Mouse (Mus musculus): ENCODE data around the gene Mmp27.

Gene Mmp27

GRCm38 (mm10) chr9:7571162-7571561 is at the start of gene Mmp27:
TSS of gene Mmp27 (plus strand) at chr9:7571396.
- DNase-seq (ENCODE audit: extremely low read depth, insufficient read length, low spot score) = no peak

GRCm38 (mm10) chr9:7526255-7526940 is 44.8 kb upstream of the Mmp27 start:
- DNase-seq (ENCODE audit: extremely low read depth, insufficient read length, low spot score) = no peak

GRCm38 (mm10) chr9:7542763-7543162 is 28.4 kb upstream of the Mmp27 start:
- no peak for DNase-seq (ENCODE audit: extremely low read depth, insufficient read length, low spot score)

DNA sequence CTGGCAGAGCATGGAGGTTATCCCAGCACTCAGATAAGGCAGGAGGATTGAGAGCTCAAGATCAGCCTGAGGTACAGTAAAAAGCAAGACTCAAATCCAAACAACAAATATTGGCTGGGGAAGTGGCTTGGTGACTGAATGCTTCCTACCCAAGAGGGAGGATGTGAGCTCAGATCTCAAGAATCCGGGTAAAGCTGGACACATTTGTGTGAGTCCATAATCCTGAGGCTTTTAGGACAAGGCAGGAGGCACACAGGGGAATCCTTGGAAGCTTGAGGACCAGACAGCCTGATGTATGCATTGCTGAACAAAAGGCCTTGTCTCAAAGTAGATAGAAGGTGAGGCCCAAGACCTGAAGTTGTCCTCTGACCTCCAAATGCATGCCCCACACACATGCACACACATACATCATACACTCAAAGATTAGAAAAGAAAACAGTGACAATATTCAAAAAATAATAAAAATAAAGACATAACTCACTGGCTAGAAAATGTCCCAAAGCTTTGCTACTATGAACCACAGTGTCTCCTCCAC is 26.2 kb upstream of the Mmp27 start:
- no peak for DNase-seq (ENCODE audit: extremely low read depth, insufficient read length, low spot score)

DNA sequence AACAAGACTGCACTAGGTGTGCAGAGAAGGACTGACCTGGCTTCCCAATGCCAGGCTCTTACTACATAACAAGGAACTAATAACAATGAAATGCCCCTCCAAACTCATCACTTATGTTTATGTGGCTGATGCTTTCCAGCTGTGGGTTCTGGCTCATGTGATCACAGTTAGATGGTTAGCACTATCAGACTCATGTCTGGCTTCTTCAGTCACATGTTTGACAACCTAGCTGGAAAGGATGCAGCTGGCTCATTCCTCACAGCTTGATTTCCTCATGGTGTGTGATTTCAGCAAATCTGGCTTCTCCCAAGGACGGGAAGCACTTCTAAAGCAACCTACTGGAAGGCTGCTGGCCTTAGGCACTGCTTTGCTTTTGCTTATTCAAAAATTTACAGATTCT is 25.7 kb upstream of the Mmp27 start:
- DNase-seq (ENCODE audit: extremely low read depth, insufficient read length, low spot score) = no peak

GRCm38 (mm10) chr9:7545920-7546319 is 25.3 kb upstream of the Mmp27 start:
- DNase-seq (ENCODE audit: extremely low read depth, insufficient read length, low spot score) = no peak

DNA sequence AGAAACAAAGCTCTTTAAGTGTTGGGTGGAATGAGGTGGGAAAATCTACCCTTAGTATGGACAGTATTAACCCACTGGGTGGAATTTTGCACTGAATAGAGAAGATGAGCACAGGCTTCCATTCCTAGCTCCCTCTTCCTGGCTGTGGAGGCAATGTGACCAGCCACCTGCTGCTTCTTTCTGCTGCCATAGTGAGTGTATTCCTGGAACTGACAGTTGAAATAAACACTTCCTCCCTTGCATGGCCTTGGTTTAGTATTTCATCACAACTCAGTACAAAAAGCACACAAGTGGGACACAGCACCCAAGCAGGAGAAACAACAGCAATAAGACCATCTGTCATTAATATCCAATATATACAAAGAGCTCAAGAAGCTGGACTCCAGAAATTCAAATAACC is 19.3 kb upstream of the Mmp27 start:
- no peak for DNase-seq (ENCODE audit: extremely low read depth, insufficient read length, low spot score)

GRCm38 (mm10) chr9:7553536-7553935 is 17.7 kb upstream of the Mmp27 start:
- no peak for DNase-seq (ENCODE audit: extremely low read depth, insufficient read length, low spot score)

DNA sequence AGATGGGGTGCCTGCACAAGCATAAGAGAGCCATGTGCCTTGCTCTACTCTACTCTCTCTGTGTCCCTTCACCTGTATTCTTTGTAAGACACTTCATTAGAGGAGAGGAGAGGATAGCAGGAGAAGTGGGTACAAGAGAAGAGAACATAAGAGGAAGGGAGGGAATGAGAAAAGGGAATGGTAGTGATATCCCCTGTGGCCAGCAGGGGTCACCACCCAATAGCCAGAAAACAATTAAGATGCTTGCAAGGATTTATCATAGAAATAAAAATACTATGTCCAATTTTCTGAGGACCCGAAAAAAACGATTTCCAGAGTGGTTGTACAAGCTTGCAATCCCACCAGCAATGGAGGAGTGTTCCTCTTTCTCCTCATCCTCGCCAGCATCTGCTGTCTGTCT is 16.8 kb upstream of the Mmp27 start:
- no peak for DNase-seq (ENCODE audit: extremely low read depth, insufficient read length, low spot score)

DNA sequence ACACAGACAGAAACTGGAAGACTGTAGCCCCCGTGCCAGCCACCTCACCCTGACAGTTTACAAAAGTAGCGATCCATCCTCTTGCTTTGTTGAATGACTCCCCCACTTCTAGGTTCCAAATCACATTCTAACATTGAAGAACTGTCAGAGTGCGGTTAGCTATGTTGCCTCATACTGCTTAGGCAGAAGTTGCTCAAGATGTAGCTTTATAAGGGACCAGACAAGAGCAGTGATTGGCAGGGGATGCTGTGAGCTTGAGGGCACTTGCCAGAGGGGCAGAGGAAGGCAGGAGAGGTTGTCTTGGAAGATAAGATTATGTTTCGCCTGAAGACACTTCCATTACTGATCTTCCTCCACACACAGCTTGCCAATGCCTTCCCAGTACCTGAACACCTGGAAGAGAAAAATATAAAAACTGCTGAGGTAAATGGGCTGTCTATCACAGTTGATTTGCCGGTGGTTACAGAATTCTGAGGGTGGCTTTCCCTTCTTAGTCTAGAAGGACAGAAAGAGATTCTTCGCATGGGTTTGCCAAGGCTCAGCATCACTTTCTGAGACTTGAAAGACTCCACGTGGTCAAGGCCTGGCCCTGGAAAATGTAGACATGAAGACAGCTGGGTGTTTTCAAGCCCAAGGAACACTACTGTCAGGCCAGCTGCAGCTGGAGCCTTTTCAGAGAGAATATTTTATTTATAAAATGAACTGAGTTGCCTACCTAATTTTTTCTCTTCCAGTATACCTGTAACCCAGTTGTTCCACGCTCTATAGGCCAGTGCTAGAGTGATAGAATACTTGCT is 12.8 kb upstream of the Mmp27 start, which contains the start of gene Mmp8:
Gene Mmp8 (plus strand): TSS at position 236 of the 797 bp plus-strand sequence.
- DNase-seq (ENCODE audit: extremely low read depth, insufficient read length, low spot score) = no peak

DNA sequence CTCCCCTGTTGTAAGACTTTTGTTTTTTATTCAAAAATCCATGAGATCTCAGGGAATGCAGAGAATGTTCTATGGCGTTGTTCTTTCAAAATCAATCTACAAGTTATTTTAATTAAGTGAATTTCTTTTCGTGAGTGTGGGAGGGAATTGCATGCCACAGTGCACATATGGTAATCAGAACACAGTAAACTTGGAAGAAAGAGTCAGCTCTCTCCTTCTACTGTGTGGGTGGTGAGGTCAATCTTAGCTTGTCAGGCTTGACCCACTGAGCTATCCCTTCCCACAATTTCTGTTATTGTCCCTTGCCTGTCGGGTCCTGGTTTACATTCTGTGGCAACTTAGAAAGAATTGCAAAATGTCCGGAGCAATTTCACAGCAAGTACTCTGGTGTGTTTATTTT is 11.2 kb upstream of the Mmp27 start:
- no peak for DNase-seq (ENCODE audit: extremely low read depth, insufficient read length, low spot score)

GRCm38 (mm10) chr9:7567376-7567775 is 3.8 kb upstream of the Mmp27 start:
- DNase-seq (ENCODE audit: extremely low read depth, insufficient read length, low spot score) = no peak

GRCm38 (mm10) chr9:7567923-7568322 is 3.3 kb upstream of the Mmp27 start:
- no peak for DNase-seq (ENCODE audit: extremely low read depth, insufficient read length, low spot score)

DNA sequence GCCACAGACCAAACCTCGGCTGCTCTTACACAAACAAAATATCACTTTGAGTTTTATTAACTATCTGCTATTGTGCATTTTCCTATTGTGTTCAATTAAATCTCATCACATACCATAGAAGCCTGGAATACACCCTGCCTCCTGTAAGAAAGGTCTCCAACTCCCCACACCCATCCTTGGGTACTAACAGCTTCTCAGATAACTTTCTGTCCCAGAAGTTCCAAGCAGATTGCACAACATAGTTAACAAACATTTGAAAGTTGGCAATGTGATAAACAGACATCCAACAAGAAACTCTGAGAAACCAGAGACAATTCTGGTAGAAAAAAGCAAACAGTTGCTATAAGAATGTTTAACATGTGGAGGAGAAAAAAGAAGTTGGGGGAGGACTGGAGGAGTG is 711 bp upstream of the Mmp27 start:
- DNase-seq (ENCODE audit: extremely low read depth, insufficient read length, low spot score) = no peak

DNA sequence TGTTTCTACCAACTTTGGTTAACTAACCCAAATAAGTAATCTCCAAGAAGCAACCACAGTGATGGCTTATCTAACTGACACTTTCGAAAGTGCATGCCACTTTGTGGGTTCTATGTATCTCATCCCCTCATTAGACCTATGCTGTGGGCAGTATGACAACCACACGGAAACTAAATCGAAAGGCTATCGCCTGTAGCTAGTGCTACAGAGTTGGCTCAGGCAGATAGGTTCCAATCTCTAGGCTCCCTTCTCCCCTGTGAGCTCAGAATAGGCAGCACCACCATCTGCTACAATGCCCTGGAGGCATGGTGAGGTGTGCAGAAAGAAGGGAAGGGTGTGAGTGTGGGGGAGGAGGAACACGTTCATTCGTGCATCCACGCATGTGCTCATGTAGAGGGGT is 992 bp downstream of the Mmp27 start:
- DNase-seq (ENCODE audit: extremely low read depth, insufficient read length, low spot score) = no peak

DNA sequence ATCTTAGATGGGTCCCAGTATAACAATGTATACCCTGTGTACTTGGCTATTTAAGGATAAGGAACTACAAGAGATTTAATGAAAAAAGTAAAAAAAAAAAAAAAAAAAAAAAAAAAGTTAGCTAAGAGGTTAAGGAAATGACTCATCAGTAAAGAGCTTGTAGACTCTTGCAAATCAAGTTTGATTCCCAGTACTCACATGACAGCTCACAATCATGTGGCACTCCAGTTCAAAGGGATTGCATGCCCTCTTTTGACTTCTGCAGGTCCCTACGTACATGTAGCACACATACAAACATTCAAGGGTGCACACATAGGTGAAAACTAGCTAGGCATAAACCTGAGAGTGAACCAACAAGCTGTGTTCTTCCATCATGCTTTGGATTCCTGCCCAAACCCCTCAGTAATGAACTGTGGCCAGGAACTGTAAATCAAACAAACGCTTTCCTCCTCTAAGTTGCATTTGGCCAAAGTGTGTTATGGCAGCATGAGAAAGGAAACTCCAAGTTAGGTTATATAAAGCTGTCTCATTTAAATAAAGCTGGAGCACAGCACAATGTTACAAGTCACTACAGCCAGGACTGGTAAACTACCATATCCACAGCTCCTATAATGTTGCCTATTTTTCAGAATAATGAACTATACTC is 1.6 kb downstream of the Mmp27 start:
- DNase-seq (ENCODE audit: extremely low read depth, insufficient read length, low spot score) = peak; percentile 24

DNA sequence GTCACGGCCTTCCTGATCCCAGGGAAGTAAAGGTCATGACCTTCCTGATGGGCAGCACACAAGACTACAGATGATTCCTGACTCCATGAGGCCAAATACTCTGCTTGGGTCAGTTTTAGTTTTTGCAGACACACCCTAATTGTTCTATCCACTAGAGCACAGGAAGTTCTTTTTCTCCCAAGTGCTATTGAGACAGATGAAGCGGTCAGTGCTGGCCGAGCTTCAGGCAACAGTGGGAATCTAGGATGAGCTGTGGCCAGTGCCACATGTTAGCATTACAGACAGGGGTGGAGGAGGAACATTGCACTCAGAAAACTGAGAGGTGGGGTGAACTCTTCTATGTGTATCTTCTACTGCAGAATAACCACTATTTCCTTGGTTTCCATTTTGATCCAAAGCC is 4.3 kb downstream of the Mmp27 start:
- DNase-seq (ENCODE audit: extremely low read depth, insufficient read length, low spot score) = no peak

- DNase-seq (ENCODE audit: extremely low read depth, insufficient read length, low spot score) = no peak
Measured at GRCm38 (mm10) chr9:7577371-7577770, 6.2 kb downstream of the Mmp27 start.

DNA sequence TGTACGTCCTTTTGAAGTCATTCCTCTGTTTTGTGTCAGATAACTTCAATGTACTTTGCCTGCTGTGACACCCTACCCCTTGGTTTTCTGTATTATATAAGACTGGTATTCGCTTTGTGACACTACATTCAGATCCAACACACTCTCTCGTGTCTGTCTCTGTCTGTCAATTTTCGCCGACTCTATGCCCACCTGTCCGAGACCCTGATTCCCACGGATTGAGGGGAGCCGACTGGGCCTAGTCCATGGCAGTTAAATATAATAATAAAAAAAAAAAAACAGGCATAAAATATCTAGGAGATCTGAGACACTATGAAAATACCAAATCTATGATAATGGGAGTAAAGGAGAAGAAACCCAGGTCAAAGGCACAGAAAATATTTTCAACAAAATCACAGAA is 18.9 kb downstream of the Mmp27 start:
- no peak for DNase-seq (ENCODE audit: extremely low read depth, insufficient read length, low spot score)

- no peak for DNase-seq (ENCODE audit: extremely low read depth, insufficient read length, low spot score)
Measured at GRCm38 (mm10) chr9:7593272-7593812, 22.1 kb downstream of the Mmp27 start.
